Mouse (Mus musculus) thymus, adult 2 months (tissue): Measurements from ENCODE around the gene Chrnd.
A peak's percentile ranks its signal among the peaks of the same experiment; 100 is the strongest.

Source experiments
- CTCF ChIP-seq: fragments of 200-500 bp; IDR thresholded peaks from 2 replicates; pipeline ENCODE4 v1.5.1; 2012; ENCODE audit warnings: mild to moderate bottlenecking, control low read depth, low read length, moderate library complexity, borderline replicate concordance; ENCODE audit not compliant: control insufficient read depth, poor library complexity, insufficient read depth; ENCODE audit errors: extremely low read depth
- POLR2A ChIP-seq: fragments of 200-500 bp; IDR thresholded peaks from 2 replicates; pipeline ENCODE4 v1.6.1; 2012; ENCODE audit warnings: mild to moderate bottlenecking, low read length, control low read depth, moderate library complexity; ENCODE audit not compliant: control insufficient read depth, poor library complexity, insufficient read depth; ENCODE audit errors: extremely low read depth

DNA sequence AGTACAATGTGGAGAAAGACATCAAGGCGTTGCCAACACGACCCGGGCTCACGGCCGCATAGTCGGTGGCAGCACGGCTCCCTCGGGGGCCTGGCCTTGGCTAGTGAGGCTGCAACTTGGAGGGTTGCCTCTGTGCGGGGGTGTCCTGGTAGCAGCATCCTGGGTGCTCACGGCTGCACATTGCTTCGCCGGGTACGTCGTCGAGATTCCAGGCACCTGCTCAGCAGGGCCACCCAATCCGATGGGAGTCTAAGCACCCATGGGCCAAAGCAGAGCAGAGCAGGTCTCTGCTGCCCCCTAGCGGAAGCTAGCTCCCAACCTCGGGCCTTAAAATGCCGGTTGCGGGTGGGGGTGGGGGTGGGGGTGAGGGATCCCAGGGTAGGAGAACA, 5.7 kb upstream of the Chrnd start:
- TF ChIP-seq POLR2A, result no peak
- TF ChIP-seq CTCF, result peak; percentile 79
